ENCODE assay signal across 10 mouse cellular contexts in the genomic region with DNA sequence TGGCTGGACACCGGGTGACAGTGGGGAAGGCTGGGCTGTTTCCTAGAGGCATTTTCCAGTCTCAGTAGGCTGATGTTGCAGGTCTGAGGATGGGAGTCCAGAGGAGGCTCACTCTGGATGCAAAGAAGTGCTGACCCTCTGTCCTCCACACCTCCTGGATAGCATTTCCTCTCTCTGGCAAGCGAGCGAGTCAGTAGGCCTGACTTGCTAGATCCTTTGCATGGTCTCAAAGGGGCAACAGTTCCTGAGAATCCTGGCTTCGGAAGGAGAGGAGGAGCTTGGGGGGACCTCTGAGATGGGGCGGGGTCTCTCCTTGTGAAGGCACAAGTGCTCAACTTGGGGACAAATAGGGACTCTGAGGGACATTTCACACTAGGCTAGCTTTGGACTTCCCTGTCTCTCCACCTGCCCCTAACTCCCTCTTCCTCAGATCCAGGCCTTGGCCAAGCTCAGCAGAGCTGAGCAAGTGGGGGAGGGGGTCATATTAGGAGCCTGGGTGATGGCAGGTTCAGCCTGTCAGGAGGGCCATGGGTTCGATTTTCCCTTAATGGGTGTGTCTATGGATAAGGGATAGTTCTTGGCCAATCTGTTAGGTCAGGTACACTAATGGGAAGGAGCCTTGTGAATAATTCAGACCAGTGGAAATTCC. TPM values are rescaled to one million over a fixed set of nuclear protein-coding genes. Genes with fewer than 3 reads are reported as not detected.
DNase-seq lines count a peak whose midpoint lies in the region; ATAC-seq and TF ChIP-seq lines count a peak whose summit lies in the region.
"Had no signal": no experiment of that assay in that cellular context is flagged by ENCODE, and none has a peak within 500 bp of the region (broad histone marks: within the 10 kb centered on the region; RNA-seq: fewer than 3 reads in every experiment).

No protein-coding gene starts in this region.

- DNase-seq in cerebellum, adult 2 months, result peak in 1 of 2 experiments; percentile 31
- no peak for DNase-seq in cerebellum, adult 11 months
- DNase-seq in hindbrain, embryonic 10.5 days (ENCODE audit: low spot score), result no peak
- DNase-seq in thymus, adult 2 months, result no peak
- no peak for DNase-seq in thymus, postnatal 10 days (ENCODE audit: low spot score in 2 of 2)
- DNase-seq in layer of hippocampus, adult 8-10 months (ENCODE audit: low spot score in 2 of 2), result no peak

- no peaks in the 10 kb centered on the region for H3K27me3 ChIP-seq in cerebellum, adult 2 months (ENCODE audit: control insufficient read depth, insufficient read depth, low read length)
- no peaks in the 10 kb centered on the region for H3K27me3 ChIP-seq in hindbrain, embryonic 15.5 days
- H3K27me3 ChIP-seq in hindbrain, embryonic 10.5 days (ENCODE audit: insufficient read depth, poor library complexity, severe bottlenecking), result peaks cover 74% of the 10 kb centered on the region
- H3K27me3 ChIP-seq in thymus, adult 2 months (ENCODE audit: control insufficient read depth, insufficient read depth, low read length), result no peaks in the 10 kb centered on the region

- no peaks in the 10 kb centered on the region for H3K36me3 ChIP-seq in hindbrain, embryonic 15.5 days
- no peaks in the 10 kb centered on the region for H3K36me3 ChIP-seq in hindbrain, embryonic 10.5 days
- no peaks in the 10 kb centered on the region for H3K36me3 ChIP-seq in thymus, adult 2 months (ENCODE audit: control insufficient read depth, insufficient read depth, low read length)
- H3K36me3 ChIP-seq: embryonic facial prominence, embryonic 13.5 days; limb, embryonic 15.5 days had no signal

- no peak overlapping the region; the same call in 1 of the 2 replicates for H3K9ac ChIP-seq in hindbrain, embryonic 15.5 days
- H3K9ac ChIP-seq: embryonic facial prominence, embryonic 13.5 days; limb, embryonic 15.5 days had no signal

- TF ChIP-seq POLR2A in cerebellum, adult 2 months (IDR thresholded peaks at IDR 0.05; ENCODE audit: borderline replicate concordance, insufficient read depth, low read length), result no peak
- 0 out of 2 replicates have a peak, but pooled peaks have one; percentile 25 for TF ChIP-seq POLR2A in thymus, adult 2 months (IDR thresholded peaks at IDR 0.05; ENCODE audit: control insufficient read depth, extremely low read depth, insufficient read depth, low read length, poor library complexity)

- peaks cover 19% of the 10 kb centered on the region for H3K4me1 ChIP-seq in cerebellum, adult 2 months (ENCODE audit: control insufficient read depth, insufficient read depth, low read length)
- H3K4me1 ChIP-seq in hindbrain, embryonic 15.5 days (replicated peaks), result peaks cover 55% of the 10 kb centered on the region
- H3K4me1 ChIP-seq in hindbrain, embryonic 10.5 days (replicated peaks), result peaks cover 26% of the 10 kb centered on the region
- peaks cover 61% of the 10 kb centered on the region for H3K4me1 ChIP-seq in thymus, adult 2 months (replicated peaks; ENCODE audit: control insufficient read depth, insufficient read depth, low read length)

- no peaks in the 10 kb centered on the region for H3K9me3 ChIP-seq in hindbrain, embryonic 15.5 days
- H3K9me3 ChIP-seq in hindbrain, embryonic 10.5 days, result no peaks in the 10 kb centered on the region
- H3K9me3 ChIP-seq: embryonic facial prominence, embryonic 13.5 days; limb, embryonic 15.5 days had no signal

- no peak overlapping the region for H3K27ac ChIP-seq in cerebellum, adult 2 months (ENCODE audit: insufficient read depth, low read length)
- H3K27ac ChIP-seq in hindbrain, embryonic 15.5 days (replicated peaks), result no peak overlapping the region
- H3K27ac ChIP-seq in hindbrain, embryonic 10.5 days, result no peak overlapping the region
- H3K27ac ChIP-seq in thymus, adult 2 months (ENCODE audit: control insufficient read depth, insufficient read depth, low read length), result peak overlapping the region; percentile 92
- H3K27ac ChIP-seq: embryonic facial prominence, embryonic 13.5 days; limb, embryonic 15.5 days had no signal

- no peak for TF ChIP-seq CTCF in cerebellum, adult 2 months (IDR thresholded peaks at IDR 0.05; ENCODE audit: borderline replicate concordance, insufficient read depth, low read depth, low read length)
- TF ChIP-seq CTCF in thymus, adult 2 months (IDR thresholded peaks at IDR 0.05; ENCODE audit: borderline replicate concordance, control insufficient read depth, extremely low read depth, insufficient read depth, low read length, poor library complexity), result no peak

- H3K4me2 ChIP-seq in hindbrain, embryonic 15.5 days, result peak overlapping the region; percentile 76
- H3K4me2 ChIP-seq: limb, embryonic 15.5 days had no signal

- ATAC-seq in hindbrain, embryonic 15.5 days (ENCODE audit: low FRiP score, low read depth), result no peak
- ATAC-seq in cerebellum, adult (ENCODE audit: insufficient number of reproducible peaks, low FRiP score, low TSS enrichment), result no peak

- whole genome bisulfite sequencing in cerebellum, adult 2 months, result 72% methylated on average over 6 of the region's 6 CpGs
- WGBS in hindbrain, embryonic 15.5 days, result 77% methylated on average over 6 of the region's 6 CpGs
- WGBS in hindbrain, embryonic 10.5 days, result 77% methylated on average over 6 of the region's 6 CpGs
- WGBS in thymus, adult 2 months, result 17% methylated on average over 6 of the region's 6 CpGs

- H3K4me3 ChIP-seq in cerebellum, adult 2 months (replicated peaks; ENCODE audit: insufficient read depth, low read depth, low read length), result peak overlapping the region; percentile 71
- H3K4me3 ChIP-seq in hindbrain, embryonic 15.5 days, result peak overlapping the region; percentile 67
- H3K4me3 ChIP-seq in hindbrain, embryonic 10.5 days, result no peak overlapping the region; the same call in 1 of the 2 replicates
- H3K4me3 ChIP-seq in thymus, adult 2 months (ENCODE audit: control insufficient read depth, insufficient read depth, low read length), result peak overlapping the region; percentile 99
- H3K4me3 ChIP-seq: embryonic facial prominence, embryonic 13.5 days; limb, embryonic 15.5 days had no signal

RNA-seq across cellular contexts. Expression of gene Fmnl1, which starts 1.6 kb away (rescaled TPM):
- 63.7 and 71.1 TPM in 2 replicates for polyA plus RNA-seq in cerebellum, adult 2 months (2012; rRNA removed)
- 7.0 and 7.8 TPM in 2 replicates for polyA plus RNA-seq in hindbrain, embryonic 15.5 days (2015; fragmentation: Nextera tagmentation; extraction: Ambion mirVana)
- 0.72 and 1.5 TPM in 2 replicates for polyA plus RNA-seq in hindbrain, embryonic 10.5 days (2016; fragmentation: Nextera tagmentation; extraction: Ambion mirVana)
- 235 and 264 TPM in 2 replicates for polyA plus RNA-seq in thymus, adult 2 months (2012; rRNA removed)
- 100 to 1,000 TPM; 121 to 133 (median 125) TPM for total RNA-seq in layer of hippocampus, adult 8-10 months (2022)

RNA-seq across cellular contexts. Expression of gene 1700023F06Rik, which starts 35.8 kb away (rescaled TPM):
- 9.4 and 10.0 TPM in 2 replicates for polyA plus RNA-seq in cerebellum, adult 2 months (2012; rRNA removed)
- polyA plus RNA-seq in hindbrain, embryonic 15.5 days (2015; fragmentation: Nextera tagmentation; extraction: Ambion mirVana), result 2.3 and 2.6 TPM in 2 replicates
- polyA plus RNA-seq in hindbrain, embryonic 10.5 days (2016; fragmentation: Nextera tagmentation; extraction: Ambion mirVana), result 0.24 and 0.27 TPM in 2 replicates
- 0.23 and 0.35 TPM in 2 replicates for polyA plus RNA-seq in thymus, adult 2 months (2012; rRNA removed)
- total RNA-seq in layer of hippocampus, adult 8-10 months (2022), result 1 to 10 TPM; 1.4 to 3.1 (median 2.2) TPM

RNA-seq across cellular contexts. Expression of gene Hexim2, which starts 40.3 kb away (rescaled TPM):
- 20.9 and 23.0 TPM in 2 replicates for polyA plus RNA-seq in cerebellum, adult 2 months (2012; rRNA removed)
- polyA plus RNA-seq in hindbrain, embryonic 15.5 days (2015; fragmentation: Nextera tagmentation; extraction: Ambion mirVana), result 23.5 and 28.4 TPM in 2 replicates
- 7.7 and 8.9 TPM in 2 replicates for polyA plus RNA-seq in hindbrain, embryonic 10.5 days (2016; fragmentation: Nextera tagmentation; extraction: Ambion mirVana)
- polyA plus RNA-seq in thymus, adult 2 months (2012; rRNA removed), result 4.9 and 6.9 TPM in 2 replicates
- 10 to 100 TPM in 3 of 4 experiments, 1 to 10 TPM in 1; 9.4 to 15.1 (median 11.6) TPM for total RNA-seq in layer of hippocampus, adult 8-10 months (2022)

RNA-seq across cellular contexts. Expression of gene Spata32, which starts 45.7 kb away (rescaled TPM):
- polyA plus RNA-seq in cerebellum, adult 2 months (2012; rRNA removed), result 2.7 and 3.2 TPM in 2 replicates
- polyA plus RNA-seq in hindbrain, embryonic 15.5 days (2015; fragmentation: Nextera tagmentation; extraction: Ambion mirVana), result 0.99 and 1.4 TPM in 2 replicates
- polyA plus RNA-seq in hindbrain, embryonic 10.5 days (2016; fragmentation: Nextera tagmentation; extraction: Ambion mirVana), result not detected in 2 replicates
- polyA plus RNA-seq in thymus, adult 2 months (2012; rRNA removed), result not detected in 2 replicates
- 1 to 10 TPM; 1.4 to 3.0 (median 2.1) TPM for total RNA-seq in layer of hippocampus, adult 8-10 months (2022)
- polyA plus RNA-seq: embryonic facial prominence, embryonic 13.5 days; limb, embryonic 15.5 days had no signal

RNA-seq across cellular contexts. Expression of gene Hexim1, which starts 56.5 kb away (rescaled TPM):
- 25.5 and 28.8 TPM in 2 replicates for polyA plus RNA-seq in cerebellum, adult 2 months (2012; rRNA removed)
- 3.7 and 3.9 TPM in 2 replicates for polyA plus RNA-seq in hindbrain, embryonic 15.5 days (2015; fragmentation: Nextera tagmentation; extraction: Ambion mirVana)
- 1.7 and 2.3 TPM in 2 replicates for polyA plus RNA-seq in hindbrain, embryonic 10.5 days (2016; fragmentation: Nextera tagmentation; extraction: Ambion mirVana)
- 18.2 and 18.4 TPM in 2 replicates for polyA plus RNA-seq in thymus, adult 2 months (2012; rRNA removed)
- total RNA-seq in layer of hippocampus, adult 8-10 months (2022), result 10 to 100 TPM; 39.0 to 51.3 (median 45.9) TPM
